Mouse (Mus musculus): ENCODE data around the gene Bcan.

GRCm38 (mm10) chr3:87995331-87995730 lies 4.7 kb downstream of the Bcan start:
- TF ChIP-seq CTCF (IDR thresholded peaks at IDR 0.05; ENCODE audit: borderline replicate concordance, control insufficient read depth, extremely low read depth, insufficient read depth, low read length, poor library complexity) (no peak), POLR2A (IDR thresholded peaks at IDR 0.05; ENCODE audit: control insufficient read depth, extremely low read depth, insufficient read depth, low read length, poor library complexity) (no peak)

Measured in thymus, adult 2 months (tissue).